Mouse (Mus musculus) thymus, adult 2 months (tissue): ENCODE data around the gene Aspdh.

Experiments
- CTCF ChIP-seq: fragments of 200-500 bp; IDR thresholded peaks from 2 replicates; pipeline ENCODE4 v1.5.1; 2012; ENCODE audit warnings: mild to moderate bottlenecking, control low read depth, low read length, moderate library complexity, borderline replicate concordance; ENCODE audit not compliant: control insufficient read depth, poor library complexity, insufficient read depth; ENCODE audit errors: extremely low read depth
- POLR2A ChIP-seq: fragments of 200-500 bp; IDR thresholded peaks from 2 replicates; pipeline ENCODE4 v1.6.1; 2012; ENCODE audit warnings: mild to moderate bottlenecking, low read length, control low read depth, moderate library complexity; ENCODE audit not compliant: control insufficient read depth, poor library complexity, insufficient read depth; ENCODE audit errors: extremely low read depth

DNA sequence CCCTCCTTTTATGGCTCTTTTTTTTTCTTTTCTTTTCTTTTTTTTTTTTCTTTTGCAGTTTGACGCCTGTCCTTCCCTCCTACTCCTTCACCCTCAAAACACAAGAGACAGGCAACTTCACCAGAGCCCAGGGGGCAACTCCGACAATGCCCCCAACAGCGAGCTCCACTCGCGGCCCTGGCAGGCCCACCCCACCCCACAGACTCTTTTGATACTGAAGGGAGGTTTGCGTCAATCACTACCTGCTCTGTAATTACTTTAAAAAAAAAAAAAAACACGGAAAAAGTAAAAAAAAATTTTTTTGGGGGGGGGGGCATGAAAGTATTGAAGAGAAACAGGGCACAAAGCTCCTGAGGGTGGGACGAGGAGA, 2.1 kb upstream of the Aspdh start:
- TF ChIP-seq CTCF = no peak
- no peak for TF ChIP-seq POLR2A
